Mouse (Mus musculus): ENCODE measurements around the gene Aunip. TPM values are rescaled to one million over a fixed set of nuclear protein-coding genes. Genes with fewer than 3 reads are reported as not detected.

Gene Aunip
- 1.1 and 1.5 TPM in 2 replicates for polyA plus RNA-seq (2012; rRNA removed)

DNA sequence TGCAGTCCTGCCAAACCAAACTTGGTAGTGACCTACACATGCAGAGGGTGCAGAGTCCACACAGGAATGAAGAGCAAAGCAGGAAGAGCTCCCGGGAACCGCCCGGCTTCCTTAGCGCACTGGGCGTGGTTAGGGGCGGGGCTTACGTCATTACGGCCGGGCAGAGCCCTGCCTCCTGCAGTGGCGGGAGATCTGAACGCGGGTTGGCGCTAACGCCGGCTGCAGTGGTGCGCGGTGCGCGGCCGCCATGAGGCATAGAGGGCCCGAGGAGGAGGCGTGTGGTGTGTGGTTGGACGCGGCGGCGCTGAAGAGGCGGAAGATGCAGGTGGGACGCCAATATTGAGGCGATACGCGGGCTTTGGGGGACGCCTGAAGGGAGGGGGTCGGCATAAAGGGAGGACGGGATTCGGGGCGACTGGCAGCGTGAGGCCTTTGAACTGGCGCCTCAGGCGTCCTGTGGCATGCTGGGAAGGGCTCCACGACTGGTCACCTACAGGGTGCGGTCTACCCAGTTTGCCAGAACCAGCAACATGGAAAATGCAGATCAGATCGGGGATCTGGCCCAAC lies at the start of gene Aunip:
Gene Aunip, plus strand, starts transcription at position 155 of the 567 bp plus-strand sequence.

DNA sequence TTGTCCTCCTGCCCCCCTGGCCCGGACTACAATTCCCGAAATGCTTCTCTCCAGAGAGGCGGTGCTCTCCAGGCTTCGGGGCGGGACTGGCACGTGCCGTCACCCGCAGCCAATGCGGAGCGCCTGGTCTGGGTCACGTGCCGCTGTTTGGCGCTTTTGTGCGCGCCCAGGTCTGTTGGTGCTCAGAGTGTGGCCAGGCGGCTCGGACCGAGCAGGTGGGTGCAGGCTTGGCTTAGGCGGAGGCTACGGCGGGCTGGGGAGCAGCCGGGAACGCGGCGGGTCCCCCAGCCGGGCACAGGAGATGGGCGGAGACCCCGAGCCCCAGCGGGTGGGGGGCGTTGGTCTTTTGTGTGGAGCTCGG lies 42.6 kb upstream of the Aunip start, which contains the start of gene Stmn1:
Gene Stmn1, plus strand, starts transcription at position 106 of the 361 bp plus-strand sequence.

DNA sequence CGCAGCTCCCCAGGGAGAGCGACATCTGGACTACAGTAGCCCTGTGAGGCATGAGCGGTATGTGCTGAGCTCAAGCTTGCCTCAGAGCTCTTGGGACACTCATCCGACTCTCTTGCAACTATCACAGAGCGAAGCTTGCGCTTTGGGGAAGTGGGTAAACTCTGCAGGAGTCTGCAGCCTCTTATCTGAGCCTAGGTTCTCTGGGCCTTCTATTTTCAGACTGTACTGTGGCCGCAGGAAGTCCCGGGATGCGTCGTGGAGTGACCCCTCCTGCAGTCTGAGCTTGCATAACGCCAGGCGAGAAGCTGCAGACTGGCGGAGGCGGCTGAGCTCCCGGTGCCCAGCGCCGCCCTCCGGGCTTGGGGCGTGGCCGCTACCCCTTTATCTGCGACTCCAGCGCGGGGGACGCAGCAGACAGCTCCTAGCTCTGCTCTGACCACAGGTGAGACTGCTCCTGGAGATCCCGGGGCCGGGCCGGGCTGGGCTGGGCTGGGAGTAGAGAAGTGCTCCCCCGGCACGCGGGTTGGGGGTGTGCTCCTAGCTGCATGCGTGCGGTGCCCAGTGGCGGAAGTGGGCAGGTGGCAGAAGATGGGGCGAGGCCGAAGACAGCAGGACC lies 14.1 kb upstream of the Aunip start, which contains the start of gene Paqr7:
Gene Paqr7, plus strand, starts transcription at position 103 of the 616 bp plus-strand sequence.

DNA sequence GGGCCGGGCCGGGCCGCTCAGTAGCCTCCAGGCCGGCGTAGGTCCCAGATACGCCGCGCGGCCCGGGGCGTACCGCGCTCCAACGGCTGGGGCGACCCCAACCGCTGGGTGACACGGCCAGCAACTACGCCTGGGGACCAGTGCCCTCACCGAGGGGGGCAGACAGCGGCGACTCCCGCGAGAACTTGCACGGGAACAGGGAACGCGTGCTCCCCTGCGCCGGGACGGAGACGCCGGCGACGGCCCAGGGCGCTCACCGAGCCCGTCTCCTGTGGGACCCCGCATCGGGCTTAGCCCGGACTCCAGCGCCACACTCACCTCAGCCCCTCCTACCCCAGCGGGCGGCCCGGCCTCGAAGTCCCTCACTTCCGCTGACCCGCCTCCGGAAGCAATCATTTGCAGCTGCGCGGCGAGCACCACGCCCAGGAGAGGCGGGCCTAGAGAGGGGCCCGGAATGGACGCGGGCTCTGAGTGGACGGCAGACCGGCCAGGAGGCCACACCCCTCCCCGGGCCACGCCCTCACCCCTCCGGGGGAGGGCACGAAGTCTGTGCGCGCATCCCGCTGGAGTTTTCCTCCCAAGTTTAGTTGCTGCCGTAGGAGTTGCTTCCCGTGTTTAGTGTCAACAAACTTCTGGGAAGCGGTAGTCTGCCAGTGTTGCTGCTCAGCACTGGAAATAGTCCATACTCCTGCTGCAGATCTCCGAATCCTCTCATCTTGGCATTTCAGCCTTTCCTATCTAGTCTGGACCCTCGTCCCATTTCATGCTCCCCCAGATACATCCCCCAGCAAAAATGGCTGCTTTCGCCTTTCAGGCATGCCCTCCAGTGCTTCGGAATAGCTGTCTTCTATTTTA lies 24.4 kb downstream of the Aunip start, which contains the start of gene Mtfr1l:
Gene Mtfr1l, minus strand, starts transcription at position 456 of the 855 bp plus-strand sequence.

DNA sequence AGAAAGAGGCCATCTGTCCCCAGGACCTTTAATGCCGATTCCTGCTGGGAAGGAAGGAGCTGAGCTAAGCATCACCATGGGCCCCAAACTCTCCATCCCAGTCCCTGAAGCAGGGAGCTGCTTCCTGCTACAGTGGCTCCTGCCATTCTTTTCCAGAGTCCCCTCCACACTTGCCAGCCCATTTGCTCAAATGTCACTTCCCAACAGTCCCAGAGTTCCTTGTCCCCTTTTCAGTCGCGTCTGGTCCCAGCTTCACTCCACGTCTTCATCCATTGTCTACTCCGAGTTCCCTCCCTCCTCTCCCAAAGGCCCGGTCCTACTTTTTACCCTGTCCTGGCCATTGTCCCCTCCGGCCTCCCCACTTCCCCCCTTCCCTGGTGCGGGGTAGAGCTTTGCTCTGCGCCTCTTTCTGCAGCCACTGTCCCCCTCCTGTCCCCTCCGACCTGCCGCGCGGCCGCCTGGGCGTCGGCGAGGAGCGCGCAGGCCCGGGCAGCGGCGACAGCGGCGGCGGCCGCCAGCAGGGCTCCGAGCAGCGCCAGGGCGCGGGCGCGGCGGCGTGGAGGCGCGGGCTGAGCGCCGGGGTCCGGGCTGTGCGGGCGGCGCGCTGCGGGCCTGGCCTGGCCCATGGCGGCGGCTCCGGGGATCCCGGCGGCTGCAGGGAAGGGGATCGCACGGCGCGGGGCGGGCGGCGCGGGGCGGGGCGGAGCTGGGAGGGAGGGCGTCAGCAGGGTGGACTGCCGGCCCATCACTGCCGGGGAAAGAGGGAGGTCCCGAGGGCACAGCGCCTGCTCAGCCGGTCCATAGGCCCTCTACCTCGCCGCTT lies 40.9 kb downstream of the Aunip start, which contains the start of gene Selenon:
Gene Selenon, minus strand, starts transcription at position 673 of the 823 bp plus-strand sequence.

Other genes starting within 250 kb of the Aunip start
- gene Pdik1l, start 223.1 kb upstream of the Aunip start, polyA plus RNA-seq (2012; rRNA removed) = 2.3 and 3.9 TPM in 2 replicates
- 0.36 and 1.1 TPM in 2 replicates for gene Trim63, start 195.9 kb upstream of the Aunip start, polyA plus RNA-seq (2012; rRNA removed)
- 10.6 and 10.8 TPM in 2 replicates for gene Slc30a2, start 167.8 kb upstream of the Aunip start, polyA plus RNA-seq (2012; rRNA removed)
- 1.1 and 1.8 TPM in 2 replicates for gene Extl1, start 127.1 kb upstream of the Aunip start, polyA plus RNA-seq (2012; rRNA removed)
- gene Pafah2, start 114.7 kb upstream of the Aunip start, polyA plus RNA-seq (2012; rRNA removed) = 14.3 and 20.1 TPM in 2 replicates
- gene Stmn1, start 42.7 kb upstream of the Aunip start, polyA plus RNA-seq (2012; rRNA removed) = 5.9 and 8.4 TPM in 2 replicates
- 133 and 163 TPM in 2 replicates for gene Paqr7, start 14.3 kb upstream of the Aunip start, polyA plus RNA-seq (2012; rRNA removed)
- gene Mtfr1l, start 24.4 kb downstream of the Aunip start, polyA plus RNA-seq (2012; rRNA removed) = 131 and 161 TPM in 2 replicates
- gene Selenon, start 41.2 kb downstream of the Aunip start, polyA plus RNA-seq (2012; rRNA removed) = 54.2 and 57.7 TPM in 2 replicates
- gene Man1c1, start 193.3 kb downstream of the Aunip start, polyA plus RNA-seq (2012; rRNA removed) = 7.0 and 9.6 TPM in 2 replicates